Mouse (Mus musculus): ENCODE measurements around the gene Gm26602.

The Gm26602 gene

GRCm38 (mm10) chr10:79916808-79917531, 6.3 kb downstream of the Gm26602 start, which contains the start of gene Kiss1r:
TSS of gene Kiss1r (plus strand) at chr10:79916971.
- in situ Hi-C loops (cut with MseI, MboI): no loop called here

GRCm38 (mm10) chr10:79917532-79918100, 7.0 kb downstream of the Gm26602 start:
- in situ Hi-C loops (cut with MseI, MboI): no loop called here

- in situ Hi-C loops (cut with MseI, MboI): no loop called here
These were observed 7.8 kb downstream of the Gm26602 start for GRCm38 (mm10) chr10:79918231-79919078.

GRCm38 (mm10) chr10:79919251-79919849, 8.7 kb downstream of the Gm26602 start:
- in situ Hi-C loops (cut with MseI, MboI): no loop called here

- in situ Hi-C loops (cut with MseI, MboI): loop anchor here in 1 of 2 experiments (5.0 kb wide), 1 partner anchor 33 kb away; the partner anchor contains the start of gene Elane
These were observed 9.6 kb downstream of the Gm26602 start for GRCm38 (mm10) chr10:79920056-79920890.

GRCm38 (mm10) chr10:79920958-79921535, 10.4 kb downstream of the Gm26602 start, which contains the start of gene R3hdm4:
TSS of gene R3hdm4 (minus strand) at chr10:79921208.
- in situ Hi-C loops (cut with MseI, MboI): loop anchor here in 1 of 2 experiments (5.0 kb wide), 1 partner anchor 34 kb away; the partner anchor contains the start of gene Elane

GRCm38 (mm10) chr10:79921572-79921971, 10.9 kb downstream of the Gm26602 start:
- in situ Hi-C loops (cut with MseI, MboI): loop anchor here in 1 of 2 experiments (5.0 kb wide), 1 partner anchor 34 kb away; the partner anchor contains the start of gene Elane

GRCm38 (mm10) chr10:79924998-79925784, 14.5 kb downstream of the Gm26602 start:
- in situ Hi-C loops (cut with MseI, MboI): loop anchor here in 1 of 2 experiments (5.0 kb wide), 1 partner anchor 38 kb away; the partner anchor contains the start of gene Elane

GRCm38 (mm10) chr10:79925785-79926490, 15.3 kb downstream of the Gm26602 start:
- in situ Hi-C loops (cut with MseI, MboI): no loop called here

GRCm38 (mm10) chr10:79926491-79927323, 16.1 kb downstream of the Gm26602 start, which contains the start of gene Arid3a:
TSS of gene Arid3a (plus strand) at chr10:79927043.
- in situ Hi-C loops (cut with MseI, MboI): no loop called here

- in situ Hi-C loops (cut with MseI, MboI): no loop called here
These were observed 16.8 kb downstream of the Gm26602 start for GRCm38 (mm10) chr10:79927324-79928029.

- in situ Hi-C loops (cut with MseI, MboI): no loop called here
These were observed 17.5 kb downstream of the Gm26602 start for GRCm38 (mm10) chr10:79928030-79928694.

GRCm38 (mm10) chr10:79928907-79929701, 18.4 kb downstream of the Gm26602 start:
- in situ Hi-C loops (cut with MseI, MboI): no loop called here

GRCm38 (mm10) chr10:79929967-79930825, 19.5 kb downstream of the Gm26602 start:
- in situ Hi-C loops (cut with MseI, MboI): no loop called here

GRCm38 (mm10) chr10:79930826-79931186, 20.1 kb downstream of the Gm26602 start:
- in situ Hi-C loops (cut with MseI, MboI): no loop called here

All from mouse trophoblast stem cell (cell line).